Mouse (Mus musculus) neural tube, embryonic 14.5 days (tissue): ENCODE results near the gene Efcab2. TPM values are rescaled to one million over a fixed set of nuclear protein-coding genes. Genes with fewer than 3 reads are reported as not detected.

ENCODE experiments used
- ATAC-seq: fragments of 200-750 bp; cut with Nextera tagmentation; 2 replicates; pipeline ENCODE4 v1.8.0; 2017; ENCODE audit warnings: low read depth, mild to moderate bottlenecking, moderate TSS enrichment, moderate library complexity
- H3K27ac ChIP-seq: fragments of 300-500 bp; sonication (generic); 2 replicates; pipeline ENCODE4 v1.5.1; 2014; ENCODE audit warnings: low read depth, mild to moderate bottlenecking, control low read depth, low read length, moderate library complexity, mixed read lengths
- H3K27me3 ChIP-seq: fragments of 300-500 bp; sonication (generic); 2 replicates; pipeline ENCODE4 v1.6.1; 2014; ENCODE audit warnings: low read length; ENCODE audit not compliant: control insufficient read depth, insufficient read depth
- H3K36me3 ChIP-seq: fragments of 300-500 bp; sonication (generic); 2 replicates; pipeline ENCODE4 v1.6.1; 2014; ENCODE audit warnings: low read length, mixed read lengths; ENCODE audit not compliant: control insufficient read depth, insufficient read depth
- H3K4me1 ChIP-seq: fragments of 300-500 bp; sonication (generic); 2 replicates; pipeline ENCODE4 v1.6.1; 2014; ENCODE audit warnings: low read length; ENCODE audit not compliant: control insufficient read depth, insufficient read depth
- H3K4me2 ChIP-seq: fragments of 300-500 bp; sonication (generic); 2 replicates; pipeline ENCODE4 v1.6.1; 2014; ENCODE audit warnings: mild to moderate bottlenecking, low read depth, low read length, control low read depth
- H3K4me3 ChIP-seq: fragments of 300-500 bp; sonication (generic); 2 replicates; pipeline ENCODE4 v1.5.1; 2014; ENCODE audit warnings: low read depth, low read length, control low read depth, mixed read lengths
- H3K9ac ChIP-seq: fragments of 300-500 bp; sonication (generic); replicated peaks from 2 replicates; pipeline ENCODE4 v1.6.1; 2014; ENCODE audit warnings: low read depth, mild to moderate bottlenecking, control low read depth, low read length, mixed read lengths
- H3K9me3 ChIP-seq: fragments of 300-500 bp; sonication (generic); 2 replicates; pipeline ENCODE4 v1.6.1; 2016; ENCODE audit warnings: low read length; ENCODE audit not compliant: control insufficient read depth
- WGBS: fragments of 180-500 bp; shearing (Covaris S2); extraction: QIAGEN DNeasy Blood & Tissue Kit; methylation state at CpG from one replicate; pipeline ENCODE4 v1.1.7; 2014; 5-methylcytosine and 5-hydroxymethylcytosine counted together
- polyA plus RNA-seq: library from polyadenylated mRNA; unstranded; fragments of >200 nt; fragmentation: Nextera tagmentation; extraction: Ambion mirVana; gene quantifications from 2 replicates; pipeline ENCODE4 v1.2.1, GENCODE M21; 2014

Efcab2 gene
- polyA plus RNA-seq, 1 experiment from 2014 or later, result 7.4 TPM

DNA sequence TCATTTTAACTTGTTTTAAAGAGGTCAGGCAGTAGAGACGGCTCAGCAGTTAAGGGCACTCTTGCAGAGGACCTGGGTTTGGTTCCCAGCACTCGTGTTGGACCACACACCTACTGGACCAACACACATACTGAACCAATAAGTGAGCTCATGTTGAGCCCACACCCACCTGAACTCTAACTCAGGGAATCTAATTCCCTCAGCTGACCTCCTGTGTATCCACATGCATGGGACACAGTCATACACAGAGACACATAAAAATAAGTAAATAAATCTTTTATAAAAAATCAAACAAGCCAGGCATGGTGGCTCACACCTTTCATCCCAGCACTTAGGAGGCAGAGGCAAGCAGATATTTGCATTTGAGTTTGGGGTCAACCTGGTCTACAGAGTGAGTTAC is 44.0 kb downstream of the Efcab2 start:
- Histone ChIP-seq H3K27me3 (no peaks in the 10 kb centered on the region), H3K36me3 (no peaks in the 10 kb centered on the region), H3K4me1 (no peaks in the 10 kb centered on the region), H3K9me3 (no peaks in the 10 kb centered on the region), H3K4me2 (no peak overlapping the region), H3K9ac (no peak overlapping the region), H3K4me3 (no peak overlapping the region), H3K27ac (no peak overlapping the region)
- WGBS, result 85% methylated on average over 2 of the region's 2 CpGs
- no peak for ATAC-seq

DNA sequence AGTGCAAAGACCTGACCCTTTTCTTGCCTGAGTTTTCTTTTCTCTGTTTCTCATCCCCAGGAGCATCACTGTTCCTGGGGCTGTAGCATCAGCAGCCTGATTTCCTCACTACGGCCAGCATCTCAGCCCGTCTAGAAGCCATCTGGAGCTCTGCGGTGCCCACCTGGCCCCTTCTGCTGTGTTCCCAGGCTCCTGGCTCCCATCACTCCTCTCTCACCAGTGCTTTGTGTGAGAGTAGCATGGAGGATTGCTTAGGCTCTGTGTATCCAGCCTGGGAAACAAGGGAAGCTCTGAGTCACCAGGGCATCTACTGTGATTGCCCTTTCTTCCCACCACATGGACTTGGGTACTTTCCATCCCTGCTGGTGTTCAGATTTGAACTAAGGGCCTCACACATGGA is 48.2 kb downstream of the Efcab2 start:
- Histone ChIP-seq H3K27ac (no peak overlapping the region), H3K27me3 (no peaks in the 10 kb centered on the region), H3K4me1 (no peaks in the 10 kb centered on the region), H3K4me3 (no peak overlapping the region), H3K9me3 (no peaks in the 10 kb centered on the region), H3K9ac (no peak overlapping the region), H3K36me3 (no peaks in the 10 kb centered on the region), H3K4me2 (no peak overlapping the region)
- ATAC-seq, result no peak
- 81% methylated on average over 3 of the region's 3 CpGs for WGBS

DNA sequence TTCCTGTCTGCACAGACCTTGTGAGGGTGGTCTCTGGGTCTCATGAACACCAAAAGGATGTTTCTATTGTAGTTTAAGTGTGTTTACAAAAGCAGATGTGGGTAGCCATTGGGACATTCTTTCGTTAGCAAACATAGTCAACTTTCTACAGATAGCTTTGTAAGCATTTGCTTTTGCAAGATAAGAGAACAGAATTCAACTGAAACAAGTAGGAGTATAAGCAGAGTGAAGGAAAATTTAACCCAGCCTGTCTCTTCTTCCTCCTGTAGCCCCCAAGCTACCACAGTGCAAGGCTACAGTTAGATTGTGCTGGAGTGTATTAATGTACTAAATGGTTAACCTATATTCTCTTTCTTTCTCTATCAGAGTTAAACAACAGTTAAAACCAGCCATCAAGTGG is 49.2 kb downstream of the Efcab2 start:
- no peaks in the 10 kb centered on the region for H3K36me3 ChIP-seq
- no peak overlapping the region for H3K4me2 ChIP-seq
- no peaks in the 10 kb centered on the region for H3K4me1 ChIP-seq
- no peak for ATAC-seq
- H3K9me3 ChIP-seq, result no peaks in the 10 kb centered on the region
- H3K9ac ChIP-seq, result no peak overlapping the region
- 82% methylated on average over 1 of the region's 1 CpGs for WGBS
- no peak overlapping the region for H3K27ac ChIP-seq
- no peak overlapping the region for H3K4me3 ChIP-seq
- H3K27me3 ChIP-seq, result no peaks in the 10 kb centered on the region

DNA sequence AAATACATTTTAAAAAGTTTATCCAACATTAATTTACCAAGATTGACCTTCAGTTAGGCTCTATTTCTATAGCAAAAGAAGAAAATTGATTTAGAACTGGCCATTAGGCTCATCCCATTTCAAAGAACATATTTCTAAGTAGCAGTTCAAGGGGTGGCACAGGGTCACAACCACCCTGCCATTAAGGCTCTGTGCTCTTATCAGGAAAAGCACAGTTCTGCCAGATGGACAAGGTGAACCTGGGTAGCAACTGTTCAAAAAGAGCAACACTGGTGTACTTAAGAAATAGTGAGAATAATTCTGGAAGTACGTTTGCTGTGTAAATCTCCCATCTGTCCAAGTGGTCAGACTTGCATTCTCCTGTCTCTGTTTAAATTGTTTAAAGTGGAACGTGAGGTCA is 52.1 kb downstream of the Efcab2 start:
- WGBS, result 94% methylated on average over 2 of the region's 2 CpGs
- Histone ChIP-seq H3K27ac (no peak overlapping the region), H3K4me3 (no peak overlapping the region), H3K4me1 (no peaks in the 10 kb centered on the region), H3K4me2 (no peak overlapping the region), H3K27me3 (no peaks in the 10 kb centered on the region), H3K9me3 (no peaks in the 10 kb centered on the region), H3K36me3 (no peaks in the 10 kb centered on the region), H3K9ac (no peak overlapping the region)
- no peak for ATAC-seq

DNA sequence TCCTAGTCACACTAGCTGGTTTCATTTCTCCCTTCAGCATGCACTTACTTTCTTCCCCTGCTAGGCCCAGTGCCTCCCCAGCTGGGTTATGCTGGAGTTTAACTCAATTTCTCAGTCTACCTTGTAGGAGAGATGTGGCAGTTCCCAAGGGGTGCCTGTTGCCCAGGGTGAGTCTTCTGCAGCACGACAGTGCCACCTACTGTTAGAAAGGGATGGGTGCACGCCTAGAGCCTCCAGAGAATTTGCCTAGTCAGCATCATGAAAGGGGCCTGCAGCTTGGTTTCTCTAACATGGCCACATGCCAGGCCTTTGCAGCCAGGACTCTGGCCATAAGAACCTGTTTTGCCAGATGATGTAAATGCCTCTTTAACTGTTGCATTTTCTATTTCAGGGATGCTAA is 57.8 kb downstream of the Efcab2 start:
- no peak overlapping the region for H3K9ac ChIP-seq
- WGBS, result 4% methylated on average over 2 of the region's 2 CpGs

DNA sequence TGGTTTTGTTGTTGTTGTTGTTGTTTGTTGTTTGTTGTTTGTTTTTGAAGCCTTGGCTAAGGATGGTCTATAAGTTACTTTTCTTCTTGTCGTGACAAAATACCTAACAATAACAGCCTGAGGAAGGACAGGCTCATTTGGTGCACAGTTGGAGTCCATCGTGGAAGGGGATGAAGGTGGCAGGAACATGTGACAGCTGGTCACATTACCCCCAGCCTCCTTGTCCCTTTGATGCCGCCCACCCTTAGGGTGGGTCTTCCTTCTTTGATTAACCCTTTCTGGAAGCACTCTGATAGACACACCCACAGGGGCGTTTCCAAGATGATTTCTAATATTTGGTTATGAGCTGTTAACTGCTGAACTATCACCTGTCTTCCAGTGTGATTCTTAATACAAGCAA is 58.3 kb downstream of the Efcab2 start:
- no peak overlapping the region for H3K9ac ChIP-seq
- no peaks in the 10 kb centered on the region for H3K36me3 ChIP-seq
- H3K9me3 ChIP-seq, result no peaks in the 10 kb centered on the region
- H3K27ac ChIP-seq, result no peak overlapping the region
- H3K4me2 ChIP-seq, result no peak overlapping the region
- H3K4me1 ChIP-seq, result no peaks in the 10 kb centered on the region
- no peaks in the 10 kb centered on the region for H3K27me3 ChIP-seq
- 39% methylated on average over 4 of the region's 4 CpGs for WGBS
- ATAC-seq, result peak; percentile 39
- H3K4me3 ChIP-seq, result no peak overlapping the region

More for the DNA sequence above, 57.8 kb downstream of the Efcab2 start:
- peak; percentile 93 for ATAC-seq
- H3K4me1 ChIP-seq, result no peaks in the 10 kb centered on the region
- H3K4me2 ChIP-seq, result no peak overlapping the region
- H3K4me3 ChIP-seq, result no peak overlapping the region
- no peak overlapping the region for H3K27ac ChIP-seq
- H3K27me3 ChIP-seq, result no peaks in the 10 kb centered on the region
- H3K9me3 ChIP-seq, result no peaks in the 10 kb centered on the region
- no peaks in the 10 kb centered on the region for H3K36me3 ChIP-seq

DNA sequence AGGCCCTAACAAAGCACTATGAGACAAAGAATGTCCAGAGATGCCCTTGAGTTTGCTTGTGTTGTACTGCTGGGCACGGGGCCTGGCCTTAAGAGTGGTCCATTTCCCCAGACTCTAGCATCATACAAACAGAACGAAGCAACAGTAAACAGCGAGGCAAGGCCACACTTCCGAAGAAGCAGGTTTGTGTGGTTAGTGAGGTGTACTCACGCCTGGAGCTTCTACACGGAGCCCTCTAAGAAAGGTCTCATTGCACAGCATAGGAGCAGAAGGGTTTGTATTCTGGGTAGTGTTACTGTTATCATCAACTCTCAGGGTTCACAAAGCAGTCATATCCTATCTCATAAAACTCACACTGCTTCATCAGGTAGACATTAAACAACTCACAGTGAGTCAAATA is 61.7 kb downstream of the Efcab2 start:
- Histone ChIP-seq H3K4me3 (no peak overlapping the region), H3K27ac (no peak overlapping the region), H3K9me3 (no peaks in the 10 kb centered on the region), H3K4me1 (no peaks in the 10 kb centered on the region), H3K27me3 (no peaks in the 10 kb centered on the region), H3K4me2 (no peak overlapping the region), H3K36me3 (no peaks in the 10 kb centered on the region), H3K9ac (no peak overlapping the region)
- ATAC-seq, result no peak
- WGBS, result 73% methylated on average over 6 of the region's 6 CpGs

DNA sequence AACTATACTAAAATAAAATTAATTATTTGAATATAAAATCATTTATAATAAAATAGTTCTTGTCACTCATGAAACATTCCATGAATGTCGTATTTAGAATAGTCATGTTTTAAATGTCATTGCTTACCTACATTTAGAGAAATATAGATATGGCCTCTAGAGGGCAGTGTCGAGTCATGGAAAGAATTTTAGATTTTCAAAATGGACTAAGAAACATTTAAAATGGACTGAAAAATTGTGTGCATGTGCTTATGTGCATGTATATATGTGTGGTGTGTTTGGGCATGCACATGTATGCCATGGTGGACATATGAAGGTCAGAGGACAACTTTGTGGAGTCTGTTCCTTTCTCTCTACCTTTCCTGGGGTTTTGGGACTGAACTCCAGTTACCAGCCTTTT is 62.4 kb downstream of the Efcab2 start:
- H3K4me1 ChIP-seq, result no peaks in the 10 kb centered on the region
- no peak overlapping the region for H3K4me3 ChIP-seq
- H3K9ac ChIP-seq, result no peak overlapping the region
- no peak overlapping the region for H3K27ac ChIP-seq
- no peak overlapping the region for H3K4me2 ChIP-seq
- ATAC-seq, result no peak
- H3K27me3 ChIP-seq, result no peaks in the 10 kb centered on the region
- H3K9me3 ChIP-seq, result no peaks in the 10 kb centered on the region
- no peaks in the 10 kb centered on the region for H3K36me3 ChIP-seq
- 7% methylated on average over 2 of the region's 2 CpGs for WGBS

DNA sequence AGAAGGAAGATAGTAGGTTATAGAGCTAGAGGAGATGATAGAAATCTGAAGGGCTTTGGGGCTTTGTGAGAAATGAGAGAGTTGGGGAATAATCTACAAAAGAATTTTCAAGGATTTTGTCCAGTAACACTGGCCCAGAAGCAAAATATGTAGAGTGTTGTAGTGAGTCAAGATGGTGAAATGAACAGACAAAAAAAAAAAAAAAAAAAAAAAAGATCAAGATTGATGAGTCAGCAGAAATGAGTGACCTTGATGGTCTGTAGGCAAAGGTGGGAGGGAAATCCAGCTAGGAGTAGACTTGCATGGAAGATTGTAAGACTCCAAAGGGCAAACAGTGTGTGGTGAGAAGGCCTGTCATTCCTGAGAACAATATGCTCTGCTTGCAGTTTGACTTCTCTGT is 78.0 kb downstream of the Efcab2 start:
- Histone ChIP-seq H3K27ac (no peak overlapping the region), H3K36me3 (no peaks in the 10 kb centered on the region), H3K4me1 (no peaks in the 10 kb centered on the region), H3K9ac (no peak overlapping the region), H3K9me3 (no peaks in the 10 kb centered on the region), H3K27me3 (no peaks in the 10 kb centered on the region), H3K4me2 (no peak overlapping the region), H3K4me3 (no peak overlapping the region)
- ATAC-seq, result no peak
